Mouse (Mus musculus) stomach, postnatal 0 days (tissue): ENCODE data around the gene Tnip1. TPM values are rescaled to one million over a fixed set of nuclear protein-coding genes. Genes with fewer than 3 reads are reported as not detected.

Source experiments
- ATAC-seq: fragments of 200-750 bp; cut with Nextera tagmentation; 2 replicates; pipeline ENCODE4 v1.8.0; 2017; ENCODE audit not compliant: low FRiP score, low TSS enrichment
- DNase-seq: peaks from one replicate; pipeline ENCODE4 v3.0.0-alpha.2; 2016; ENCODE audit warnings: low spot score
- H3K27ac ChIP-seq: fragments of 300-500 bp; sonication (generic); replicated peaks from 2 replicates; pipeline ENCODE4 v1.5.1; 2014; ENCODE audit warnings: mild to moderate bottlenecking, control low read depth
- H3K27me3 ChIP-seq: fragments of 300-500 bp; sonication (generic); 2 replicates; pipeline ENCODE4 v1.6.1; 2014; ENCODE audit warnings: low read length; ENCODE audit not compliant: control insufficient read depth, insufficient read depth
- H3K36me3 ChIP-seq: fragments of 300-500 bp; sonication (generic); 2 replicates; pipeline ENCODE4 v1.6.1; 2014; ENCODE audit warnings: low read length, mixed read lengths; ENCODE audit not compliant: control insufficient read depth, insufficient read depth
- H3K4me1 ChIP-seq: fragments of 300-500 bp; sonication (generic); replicated peaks from 2 replicates; pipeline ENCODE4 v1.6.1; 2014; ENCODE audit warnings: antibody characterized with exemption; ENCODE audit not compliant: control insufficient read depth, insufficient read depth
- H3K4me2 ChIP-seq: fragments of 300-500 bp; sonication (generic); replicated peaks from 2 replicates; pipeline ENCODE4 v1.6.1; 2014; ENCODE audit warnings: low read depth, mild to moderate bottlenecking, control low read depth, moderate library complexity
- H3K4me3 ChIP-seq: fragments of 300-500 bp; sonication (generic); 2 replicates; pipeline ENCODE4 v1.5.1; 2014; ENCODE audit warnings: low read depth, low read length, control low read depth
- H3K9ac ChIP-seq: fragments of 300-500 bp; sonication (generic); 2 replicates; pipeline ENCODE4 v1.6.1; 2014; ENCODE audit warnings: mild to moderate bottlenecking, low read length, control low read depth, mixed read lengths
- H3K9me3 ChIP-seq: fragments of 300-500 bp; sonication (generic); 2 replicates; pipeline ENCODE4 v1.6.1; 2016; ENCODE audit warnings: low read length; ENCODE audit not compliant: control insufficient read depth
- CTCF ChIP-seq: IDR thresholded peaks from 2 replicates; pipeline ENCODE4 v1.5.1; 2016; ENCODE audit warnings: antibody characterized with exemption, low read depth, mild to moderate bottlenecking, moderate library complexity
- EP300 ChIP-seq: optimal IDR thresholded peaks from 2 replicates; pipeline ENCODE3; 2016; ENCODE audit warnings: antibody characterized with exemption
- WGBS: fragments of 180-500 bp; shearing (Covaris S2); extraction: QIAGEN DNeasy Blood & Tissue Kit; methylation state at CpG from one replicate; pipeline ENCODE4 v1.1.7; 2014; 5-methylcytosine and 5-hydroxymethylcytosine counted together
- polyA plus RNA-seq: library from polyadenylated mRNA; unstranded; fragments of >200 nt; fragmentation: Nextera tagmentation; extraction: Ambion mirVana; gene quantifications from 2 replicates; pipeline ENCODE4 v1.2.1, GENCODE M21; 2015

The Tnip1 gene
- polyA plus RNA-seq, 1 experiment from 2014 or later, result 14.7 TPM

DNA sequence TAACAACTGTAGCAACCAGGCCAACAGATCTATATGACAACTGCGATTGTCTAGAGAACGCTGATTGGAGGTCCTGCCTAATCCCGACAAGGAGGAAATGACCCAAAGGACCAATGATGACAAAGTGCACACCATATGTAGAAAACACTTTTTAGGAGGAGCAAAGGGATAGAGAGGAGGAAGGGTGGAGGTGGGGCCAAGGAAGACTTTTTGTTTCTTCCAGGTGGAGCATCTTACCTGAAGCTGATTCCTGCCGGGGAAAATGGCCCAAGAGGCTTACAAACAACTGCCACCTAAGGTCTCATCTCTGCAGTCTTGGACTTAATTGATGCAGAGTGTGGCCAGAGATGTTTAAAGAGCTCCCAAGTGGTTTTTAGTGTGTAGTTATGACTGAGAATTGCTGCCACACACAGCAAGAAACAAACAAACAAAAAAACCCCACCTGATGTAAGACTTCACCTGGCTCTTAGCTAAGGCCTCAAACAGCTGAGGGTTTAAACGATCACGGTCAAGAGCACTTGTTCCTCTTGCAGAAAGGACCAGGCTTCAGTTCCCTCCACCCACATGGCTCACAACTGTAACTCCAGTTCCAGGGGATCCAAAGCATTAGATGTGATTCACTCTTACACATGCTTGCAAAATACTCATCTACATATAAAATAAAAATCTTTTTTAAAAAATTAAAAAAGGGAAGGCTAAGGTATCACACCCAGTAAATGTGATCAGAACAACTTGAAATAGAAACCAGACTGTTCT lies 97.2 kb downstream of the Tnip1 start:
- no peaks in the 10 kb centered on the region for H3K27me3 ChIP-seq
- H3K9ac ChIP-seq, result peak overlapping the region; percentile 93
- no peak for ATAC-seq
- H3K9me3 ChIP-seq, result no peaks in the 10 kb centered on the region
- 68% methylated on average over 6 of the region's 6 CpGs for WGBS
- DNase-seq, result no peak
- H3K4me2 ChIP-seq, result peak overlapping the region; percentile 63
- H3K4me1 ChIP-seq, result 0 out of 2 replicates have a peak, but pooled peaks cover 2% of the 10 kb centered on the region
- no peak for TF ChIP-seq EP300
- H3K36me3 ChIP-seq, result no peaks in the 10 kb centered on the region
- peak overlapping the region; percentile 84 for H3K4me3 ChIP-seq
- H3K27ac ChIP-seq, result peak overlapping the region; percentile 95

DNA sequence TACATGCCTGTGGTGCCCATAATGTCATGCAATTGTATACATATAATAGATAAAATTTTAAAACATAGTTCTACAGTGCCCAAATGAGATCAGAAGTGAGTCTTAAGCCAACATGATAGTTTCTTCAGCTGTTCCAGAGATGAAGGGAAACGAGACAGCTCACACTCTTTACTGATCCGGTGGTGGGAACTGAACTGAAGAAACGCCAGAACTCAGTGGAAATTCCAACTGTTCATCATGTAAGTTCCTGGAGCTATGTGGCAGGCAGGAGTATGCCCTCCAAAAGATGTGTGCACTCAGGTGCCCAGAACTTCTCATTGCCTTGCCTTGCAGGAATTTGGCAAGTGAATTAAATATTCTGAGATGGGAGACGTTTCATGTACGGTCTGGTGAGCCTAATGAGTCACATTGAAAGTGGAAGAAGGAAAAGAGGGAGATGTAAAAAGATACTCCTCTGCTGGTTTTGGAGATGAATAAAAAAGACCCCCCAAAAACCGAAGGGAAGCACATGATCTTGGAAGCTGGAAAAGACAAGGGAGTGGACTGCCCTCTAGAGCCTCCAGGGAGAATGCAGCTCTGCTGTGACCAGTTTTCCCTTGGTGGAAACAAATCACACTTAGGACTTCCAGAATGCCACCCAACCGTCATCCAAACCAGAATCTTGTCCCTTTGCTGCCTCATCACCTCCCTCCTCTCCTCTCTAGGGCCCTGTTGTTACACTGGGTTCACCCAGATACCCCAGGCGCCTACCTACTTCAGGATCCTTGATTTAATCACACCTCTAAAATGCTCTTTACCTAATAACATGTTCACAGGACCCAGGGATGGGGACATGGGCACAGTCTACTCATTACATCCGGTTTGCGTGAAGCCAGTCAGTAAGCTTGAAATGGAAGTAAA lies 99.8 kb downstream of the Tnip1 start:
- TF ChIP-seq EP300 (no peak), CTCF (peak; percentile 87)
- Histone ChIP-seq H3K36me3 (no peaks in the 10 kb centered on the region), H3K9ac (no peak overlapping the region), H3K27ac (no peak overlapping the region), H3K4me2 (no peak overlapping the region), H3K9me3 (no peaks in the 10 kb centered on the region), H3K4me1 (0 out of 2 replicates have a peak, but pooled peaks cover 2% of the 10 kb centered on the region), H3K4me3 (no peak overlapping the region), H3K27me3 (no peaks in the 10 kb centered on the region)
- DNase-seq, result peak; percentile 55
- WGBS, result 39% methylated on average over 10 of the region's 10 CpGs
- no peak for ATAC-seq

DNA sequence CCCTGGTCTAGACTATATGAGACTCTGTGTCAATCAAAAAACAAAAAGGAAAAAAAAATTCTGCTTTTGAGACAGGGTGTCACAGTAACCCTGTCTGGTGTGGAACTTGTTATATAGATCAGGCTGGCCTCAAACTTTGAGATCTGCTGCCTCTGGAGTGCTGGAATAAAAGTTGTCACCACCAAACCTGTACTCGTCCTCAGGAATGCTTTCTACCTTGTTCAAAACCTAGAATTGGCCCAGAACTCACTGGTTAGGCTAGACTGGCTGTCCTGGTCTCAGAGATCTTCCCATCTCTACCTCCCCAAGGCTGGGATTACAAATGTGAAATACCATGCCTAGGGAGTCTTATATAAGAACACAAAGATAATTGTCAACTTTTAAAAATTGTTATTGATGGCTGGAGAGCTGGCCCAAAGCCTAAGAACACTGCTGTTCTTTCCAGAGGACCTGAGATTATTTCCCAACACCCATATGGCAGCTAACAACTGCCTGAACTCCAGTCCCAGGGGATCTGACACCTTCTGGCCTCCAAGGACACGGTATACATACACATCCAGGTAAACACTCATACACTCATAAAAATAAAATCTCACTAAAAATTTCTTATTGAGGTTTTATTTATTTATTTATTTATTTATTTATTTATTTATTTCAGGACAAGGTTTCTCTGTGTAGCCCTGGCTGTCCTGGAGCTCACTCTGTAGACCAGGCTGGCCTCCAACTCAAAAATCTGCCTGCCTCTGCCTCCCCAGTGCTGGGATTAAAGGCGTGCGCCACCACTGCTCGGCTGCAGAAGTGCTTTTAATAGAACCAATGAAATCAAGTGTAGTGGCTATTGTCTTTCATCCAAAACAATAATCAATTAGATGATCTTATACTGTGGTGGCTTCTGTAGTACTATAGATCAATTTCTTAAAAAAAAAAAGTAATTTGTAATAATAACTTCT lies 101.0 kb downstream of the Tnip1 start:
- no peak overlapping the region for H3K9ac ChIP-seq
- DNase-seq (no peak), ATAC-seq (no peak)
- no peaks in the 10 kb centered on the region for H3K27me3 ChIP-seq
- TF ChIP-seq EP300, result no peak
- H3K36me3 ChIP-seq, result no peaks in the 10 kb centered on the region
- peak overlapping the region; percentile 91 for H3K27ac ChIP-seq
- H3K4me2 ChIP-seq, result no peak overlapping the region; the same call in 1 of the 2 replicates
- WGBS, result 82% methylated on average over 5 of the region's 5 CpGs
- H3K4me1 ChIP-seq, result no peaks in the 10 kb centered on the region
- H3K4me3 ChIP-seq, result peak overlapping the region; percentile 68; the same call in 1 of the 2 replicates
- H3K9me3 ChIP-seq, result no peaks in the 10 kb centered on the region

Other genes starting within 250 kb of the Tnip1 start
- gene Cdc42se2, start 175.2 kb downstream of the Tnip1 start, polyA plus RNA-seq, result 30.6 and 32.3 TPM in 2 replicates
- 4.5 and 4.8 TPM in 2 replicates for gene Lyrm7, start 102.0 kb downstream of the Tnip1 start, polyA plus RNA-seq
- gene Hint1, start 96.5 kb downstream of the Tnip1 start, polyA plus RNA-seq, result 745 and 824 TPM in 2 replicates
- gene Gpx3, start 60.5 kb downstream of the Tnip1 start, polyA plus RNA-seq, result 185 and 206 TPM in 2 replicates
- gene Anxa6, start 70.5 kb upstream of the Tnip1 start, polyA plus RNA-seq, result 140 and 141 TPM in 2 replicates
- 5.1 and 5.4 TPM in 2 replicates for gene Ccdc69, start 115.2 kb upstream of the Tnip1 start, polyA plus RNA-seq
- gene Gm2a, start 135.2 kb upstream of the Tnip1 start, polyA plus RNA-seq, result 84.3 and 89.3 TPM in 2 replicates
- gene Slc36a3, start 188.8 kb upstream of the Tnip1 start, polyA plus RNA-seq, result 0.06 and 0.11 TPM in 2 replicates
- gene Slc36a2, start 222.2 kb upstream of the Tnip1 start, polyA plus RNA-seq, result 0.10 and 0.22 TPM in 2 replicates
- gene Slc36a1, start 241.4 kb upstream of the Tnip1 start, polyA plus RNA-seq, result 0.93 and 0.97 TPM in 2 replicates